Mouse (Mus musculus) embryonic fibroblast, embryonic 13.5 days (primary cell): ENCODE measurements at regions not wholly inside any gene's neighbourhood (a gene's known extent, or its start where the extent isn't known, plus 50 kb on each side); places are given as distances from the start of the nearest gene placed in this dataset.

ENCODE experiments used
- H3K27ac ChIP-seq: 2 replicates; pipeline ENCODE4 v1.5.1; 2012; ENCODE audit warnings: low read length, control low read depth, inconsistent platforms; ENCODE audit not compliant: insufficient read depth
- H3K4me1 ChIP-seq: 2 replicates; pipeline ENCODE4 v1.6.1; 2011; ENCODE audit warnings: low read length; ENCODE audit not compliant: control insufficient read depth, insufficient read depth
- H3K4me3 ChIP-seq: 2 replicates; pipeline ENCODE4 v1.5.1; 2011; ENCODE audit warnings: mild to moderate bottlenecking, control low read depth, low read length; ENCODE audit not compliant: insufficient read depth
- CTCF ChIP-seq: IDR thresholded peaks from 2 replicates; pipeline ENCODE4 v1.5.1; 2011; ENCODE audit warnings: mild to moderate bottlenecking, control low read depth, low read length, moderate library complexity, borderline replicate concordance; ENCODE audit not compliant: insufficient read depth
- POLR2A ChIP-seq: IDR thresholded peaks from 2 replicates; pipeline ENCODE4 v1.6.1; 2011; ENCODE audit warnings: low read depth, mild to moderate bottlenecking, control low read depth, low read length, moderate library complexity

- TF ChIP-seq CTCF (no peak), POLR2A (no peak)
- H3K27ac ChIP-seq, result no peak overlapping the region
- no peak overlapping the region for H3K4me3 ChIP-seq
- no peaks in the 10 kb centered on the region for H3K4me1 ChIP-seq
Measured at GRCm38 (mm10) chr12:109864826-109865225, 264.7 kb upstream of the Rtl1 start.

GRCm38 (mm10) chr12:109871021-109871420 is 270.9 kb upstream of the Rtl1 start:
- TF ChIP-seq CTCF (no peak), POLR2A (no peak)
- no peak overlapping the region for H3K27ac ChIP-seq
- H3K4me1 ChIP-seq, result no peaks in the 10 kb centered on the region
- H3K4me3 ChIP-seq, result no peak overlapping the region

GRCm38 (mm10) chr12:109874466-109874865 is 274.3 kb upstream of the Rtl1 start:
- no peak for TF ChIP-seq CTCF
- TF ChIP-seq POLR2A, result no peak
- Histone ChIP-seq H3K27ac (no peak overlapping the region), H3K4me1 (no peaks in the 10 kb centered on the region), H3K4me3 (no peak overlapping the region)

- Histone ChIP-seq H3K4me1 (no peaks in the 10 kb centered on the region), H3K27ac (no peak overlapping the region), H3K4me3 (no peak overlapping the region)
- TF ChIP-seq CTCF, result no peak
- TF ChIP-seq POLR2A, result no peak
Measured at GRCm38 (mm10) chr12:109881108-109881507, 281.0 kb upstream of the Rtl1 start.

- TF ChIP-seq POLR2A (no peak), CTCF (no peak)
- H3K4me3 ChIP-seq, result no peak overlapping the region
Measured at GRCm38 (mm10) chr12:109891206-109891605, 291.1 kb upstream of the Rtl1 start.

GRCm38 (mm10) chr12:109892834-109893233 is 292.7 kb upstream of the Rtl1 start:
- TF ChIP-seq POLR2A (no peak), CTCF (no peak)
- H3K27ac ChIP-seq, result no peak overlapping the region
- no peak overlapping the region for H3K4me3 ChIP-seq
- H3K4me1 ChIP-seq, result no peaks in the 10 kb centered on the region

More at GRCm38 (mm10) chr12:109891206-109891605, 291.1 kb upstream of the Rtl1 start:
- Histone ChIP-seq H3K4me1 (no peaks in the 10 kb centered on the region), H3K27ac (no peak overlapping the region)

GRCm38 (mm10) chr12:109893657-109894056 is 293.5 kb upstream of the Rtl1 start:
- Histone ChIP-seq H3K4me1 (no peaks in the 10 kb centered on the region), H3K27ac (no peak overlapping the region), H3K4me3 (no peak overlapping the region)
- TF ChIP-seq CTCF (no peak), POLR2A (no peak)

GRCm38 (mm10) chr12:109895389-109895788 is 295.3 kb upstream of the Rtl1 start:
- H3K4me1 ChIP-seq, result no peaks in the 10 kb centered on the region
- TF ChIP-seq POLR2A, result no peak
- H3K27ac ChIP-seq, result no peak overlapping the region
- no peak overlapping the region for H3K4me3 ChIP-seq

GRCm38 (mm10) chr12:109896397-109896796 is 296.3 kb upstream of the Rtl1 start:
- Histone ChIP-seq H3K4me3 (no peak overlapping the region), H3K4me1 (no peaks in the 10 kb centered on the region), H3K27ac (no peak overlapping the region)
- TF ChIP-seq CTCF, result no peak
- TF ChIP-seq POLR2A, result no peak

GRCm38 (mm10) chr12:109896906-109897305 is 296.8 kb upstream of the Rtl1 start:
- Histone ChIP-seq H3K4me3 (no peak overlapping the region), H3K27ac (no peak overlapping the region), H3K4me1 (no peaks in the 10 kb centered on the region)
- TF ChIP-seq POLR2A, result no peak
- TF ChIP-seq CTCF, result no peak

- H3K4me3 ChIP-seq, result no peak overlapping the region
- H3K27ac ChIP-seq, result no peak overlapping the region
- H3K4me1 ChIP-seq, result no peaks in the 10 kb centered on the region
- no peak for TF ChIP-seq POLR2A
- TF ChIP-seq CTCF, result no peak
Measured at GRCm38 (mm10) chr12:109897861-109898385, 297.8 kb upstream of the Rtl1 start.
